Mouse (Mus musculus): ENCODE results near the gene Pxn.
A peak's percentile ranks its signal among the peaks of the same experiment; 100 is the strongest.

Pxn gene

GRCm38 (mm10) chr5:115506454-115507201 lies at the start of gene Pxn:
Gene Pxn (plus strand): TSS chr5:115506676.
- no peak for DNase-seq (ENCODE audit: extremely low read depth, low read depth)

DNA sequence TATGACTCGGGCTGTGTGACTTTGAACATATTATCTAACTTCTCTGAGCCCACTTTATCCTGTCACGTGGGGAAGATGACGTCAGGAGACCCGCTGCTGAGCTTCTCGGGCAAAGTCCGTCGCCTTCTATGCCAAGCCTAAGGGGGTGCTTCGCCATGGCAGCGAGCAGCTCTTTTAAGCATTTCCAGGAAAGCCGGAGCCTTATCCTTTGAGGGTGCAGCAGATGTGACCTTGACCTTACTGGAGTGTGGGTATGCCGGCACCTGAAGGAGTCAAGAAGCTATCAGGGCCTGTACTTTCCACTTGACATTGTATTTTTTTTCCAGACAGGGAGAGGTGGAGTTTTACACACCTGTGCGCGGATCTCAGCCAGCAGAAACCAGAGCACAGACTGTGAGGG lies 47.6 kb upstream of the Pxn start:
- no peak for DNase-seq (ENCODE audit: extremely low read depth, low read depth)

- no peak for DNase-seq (ENCODE audit: extremely low read depth, low read depth)
These were observed 41.9 kb upstream of the Pxn start for GRCm38 (mm10) chr5:115464408-115465115.

- DNase-seq (ENCODE audit: extremely low read depth, low read depth): peak; percentile 65
These were observed 40.6 kb upstream of the Pxn start, which contains the start of gene Pla2g1b for GRCm38 (mm10) chr5:115465642-115466420. Gene Pla2g1b (plus strand): TSS chr5:115466262.

- no peak for DNase-seq (ENCODE audit: extremely low read depth, low read depth)
These were observed 36.7 kb upstream of the Pxn start for GRCm38 (mm10) chr5:115469791-115470190.

- DNase-seq (ENCODE audit: extremely low read depth, low read depth): no peak
These were observed 35.5 kb upstream of the Pxn start for GRCm38 (mm10) chr5:115470766-115471531.

DNA sequence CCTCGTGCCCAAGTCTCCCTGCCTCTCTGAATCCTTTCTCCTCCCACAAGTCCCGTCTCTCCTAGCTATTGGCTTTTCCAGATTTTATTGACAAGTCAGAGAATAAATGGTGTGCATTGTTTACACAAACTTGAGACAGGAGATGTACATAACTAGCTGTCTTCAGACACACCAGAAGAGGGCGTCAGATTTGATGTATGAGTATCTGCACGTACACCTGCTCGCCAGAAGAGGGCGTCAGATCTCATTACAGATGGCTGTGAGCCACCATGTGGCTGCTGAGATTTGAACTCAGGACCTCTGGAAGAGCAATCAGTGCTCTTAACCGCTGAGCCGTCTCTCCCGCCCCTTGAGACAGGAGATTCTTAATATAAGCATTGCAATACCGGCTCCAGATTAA lies 33.3 kb upstream of the Pxn start:
- DNase-seq (ENCODE audit: extremely low read depth, low read depth): no peak

DNA sequence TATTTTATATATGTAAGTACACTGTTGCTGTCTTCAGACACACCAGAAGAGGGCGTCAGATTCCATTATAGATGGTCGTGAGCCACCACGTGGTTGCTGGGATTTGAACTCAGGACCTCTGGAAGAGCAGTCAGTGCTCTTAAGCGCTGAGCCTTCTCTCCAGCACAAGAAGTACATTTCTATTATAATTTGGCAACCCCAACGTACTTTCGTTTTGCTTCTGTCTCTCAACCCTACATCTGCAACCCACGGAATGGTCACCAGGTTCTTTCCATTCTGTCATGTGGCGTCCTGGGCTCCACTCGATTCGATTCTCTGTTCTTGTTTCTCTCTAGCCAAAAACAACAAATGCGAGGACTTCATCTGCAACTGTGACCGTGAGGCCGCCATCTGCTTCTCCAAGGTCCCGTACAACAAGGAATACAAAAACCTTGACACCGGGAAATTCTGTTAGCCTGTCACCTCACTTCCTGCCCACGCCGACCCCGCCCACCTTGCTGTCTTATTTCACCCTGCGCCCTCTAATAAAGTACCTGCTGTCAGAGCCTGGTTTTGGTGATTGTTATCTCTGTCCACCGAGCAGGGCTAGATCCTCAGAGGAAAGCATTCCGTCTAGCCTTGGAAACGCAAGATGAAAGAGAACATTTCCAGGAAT lies 32.2 kb upstream of the Pxn start:
- DNase-seq (ENCODE audit: extremely low read depth, low read depth): no peak

GRCm38 (mm10) chr5:115475337-115476106 lies 31.0 kb upstream of the Pxn start:
- no peak for DNase-seq (ENCODE audit: extremely low read depth, low read depth)

GRCm38 (mm10) chr5:115476107-115476727 lies 30.3 kb upstream of the Pxn start:
- no peak for DNase-seq (ENCODE audit: extremely low read depth, low read depth)

- no peak for DNase-seq (ENCODE audit: extremely low read depth, low read depth)
These were observed 26.9 kb upstream of the Pxn start for GRCm38 (mm10) chr5:115479561-115479960.

DNA sequence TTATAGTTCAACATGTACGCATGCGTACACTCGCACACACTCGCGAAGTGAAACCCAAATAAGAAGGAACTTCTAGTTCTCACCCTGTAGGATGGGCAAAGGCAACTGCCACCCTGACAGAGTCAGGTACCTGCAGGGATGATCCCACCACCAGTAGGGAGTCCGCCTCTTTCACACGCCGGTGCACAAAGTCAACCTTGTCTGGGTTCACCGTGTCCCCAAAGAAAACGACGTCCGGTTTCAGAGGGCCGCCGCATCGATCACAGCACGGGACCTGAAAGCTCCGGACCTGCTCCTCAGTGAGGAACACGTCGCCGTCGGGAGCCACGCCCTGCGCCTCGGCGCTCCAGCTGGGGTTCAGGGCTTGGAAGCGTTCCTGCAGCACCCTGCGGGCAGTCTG lies 26.4 kb upstream of the Pxn start:
- no peak for DNase-seq (ENCODE audit: extremely low read depth, low read depth)

DNA sequence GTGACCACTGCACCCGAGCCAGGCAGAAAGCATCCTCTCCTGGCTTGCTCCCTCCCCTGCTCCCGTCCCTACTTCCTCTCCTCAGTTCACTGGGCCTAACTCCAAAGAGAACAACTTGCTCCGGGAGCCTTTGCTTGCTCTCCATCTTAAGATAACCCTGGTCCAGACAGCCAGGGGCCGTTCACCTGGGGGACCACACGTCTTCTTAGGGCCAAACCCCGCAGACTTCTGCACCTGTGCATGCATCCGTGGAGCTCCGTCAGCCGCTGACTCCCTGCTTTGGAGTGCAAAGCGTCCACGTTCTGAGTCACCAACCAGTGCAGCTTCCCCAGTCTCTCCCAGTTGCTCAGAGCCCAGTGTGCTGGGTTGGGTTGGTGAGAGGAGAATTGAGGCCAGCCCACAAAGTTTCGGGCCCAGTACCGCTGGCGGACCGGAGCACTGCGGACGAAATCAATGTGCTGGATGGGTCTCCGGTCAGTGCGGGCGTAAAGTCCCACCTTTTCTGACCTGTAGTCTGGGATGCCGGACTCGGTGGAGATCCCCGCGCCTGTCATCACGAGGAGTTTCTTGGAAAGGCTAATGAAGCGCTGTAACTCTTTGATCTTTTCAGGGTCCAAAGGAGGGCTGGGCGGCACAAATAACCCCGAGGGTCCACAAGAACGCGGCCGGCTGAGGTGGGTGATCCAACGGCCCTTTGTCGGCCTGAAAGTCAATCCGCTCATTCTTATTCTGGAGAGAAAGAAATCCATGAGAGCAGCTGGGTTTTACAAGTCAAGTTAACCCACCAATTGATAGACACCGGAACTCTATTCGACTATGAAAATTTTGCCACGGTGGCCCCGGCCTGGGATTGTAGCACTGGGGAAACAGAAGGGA lies 23.8 kb upstream of the Pxn start:
- DNase-seq (ENCODE audit: extremely low read depth, low read depth): no peak

- no peak for DNase-seq (ENCODE audit: extremely low read depth, low read depth)
These were observed 23.1 kb upstream of the Pxn start for GRCm38 (mm10) chr5:115483385-115483784.

DNA sequence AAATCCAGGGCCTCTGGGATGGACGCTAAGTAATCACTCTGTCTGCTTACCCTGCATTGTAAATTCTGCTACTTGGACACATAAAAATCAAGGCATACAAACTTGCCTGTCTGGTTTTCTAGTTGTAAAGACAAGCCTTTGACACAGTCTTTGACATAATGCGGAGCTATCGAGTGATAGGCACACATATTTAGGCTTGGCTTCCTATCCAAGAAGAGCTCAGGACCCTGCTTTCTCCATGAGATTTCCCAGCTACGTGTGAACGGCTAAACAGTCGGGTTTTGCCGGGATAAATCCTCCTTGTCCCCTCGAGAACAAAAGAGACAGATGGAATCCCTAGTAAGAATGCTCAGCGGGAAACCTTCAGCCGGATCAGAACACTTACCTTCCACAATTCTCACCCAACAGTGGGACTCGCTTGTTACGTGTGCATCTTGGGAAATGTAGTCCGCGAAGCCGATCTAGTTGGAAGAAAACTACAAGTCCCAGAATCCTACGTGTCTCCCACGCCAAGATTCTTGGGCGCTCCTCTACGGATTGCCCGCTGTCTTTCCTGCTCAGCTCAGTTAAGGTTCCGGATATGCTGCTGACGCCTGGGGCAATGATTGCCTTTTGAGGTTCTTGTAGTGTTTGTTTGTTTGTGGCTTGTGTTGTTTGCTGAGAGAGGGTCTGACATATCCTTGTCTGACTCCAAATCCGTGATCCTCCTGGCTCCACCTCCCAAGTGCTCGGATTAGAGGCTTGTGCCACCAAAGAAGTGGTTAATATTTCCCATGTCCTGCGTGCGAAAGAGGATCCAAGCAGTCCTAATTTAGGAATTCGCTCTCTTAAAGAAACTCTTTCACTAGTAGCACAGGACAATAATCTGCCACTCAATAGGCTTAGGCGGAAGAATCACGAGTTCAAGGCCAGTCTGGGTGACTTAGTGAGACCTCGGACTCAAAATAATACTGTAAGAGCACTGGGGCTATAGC lies 22.2 kb upstream of the Pxn start, which contains the start of gene Sirt4:
TSS of gene Sirt4 (minus strand) at position 779 of the 974 bp plus-strand sequence.
- peak; percentile 97 for DNase-seq (ENCODE audit: extremely low read depth, low read depth)

DNA sequence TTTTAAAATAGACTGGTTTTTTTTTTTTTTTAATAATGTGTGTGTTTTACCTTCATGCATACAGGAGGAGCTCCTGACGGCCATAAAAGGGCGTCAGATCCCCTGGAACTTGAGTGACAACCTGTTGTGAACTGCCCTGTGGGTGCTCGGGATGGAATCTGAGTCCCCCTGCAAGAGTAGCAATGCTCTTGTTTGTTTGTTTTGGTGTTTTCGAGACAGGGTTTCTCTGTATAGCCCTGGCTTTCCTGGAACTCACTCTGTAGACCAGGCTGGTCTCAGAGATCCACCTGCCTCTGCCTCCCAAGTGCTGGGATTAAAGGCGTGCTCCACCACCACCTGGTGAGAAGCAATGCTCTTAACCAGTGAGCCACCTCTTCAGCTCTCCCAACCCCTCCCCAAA lies 21.5 kb upstream of the Pxn start:
- DNase-seq (ENCODE audit: extremely low read depth, low read depth): no peak

DNA sequence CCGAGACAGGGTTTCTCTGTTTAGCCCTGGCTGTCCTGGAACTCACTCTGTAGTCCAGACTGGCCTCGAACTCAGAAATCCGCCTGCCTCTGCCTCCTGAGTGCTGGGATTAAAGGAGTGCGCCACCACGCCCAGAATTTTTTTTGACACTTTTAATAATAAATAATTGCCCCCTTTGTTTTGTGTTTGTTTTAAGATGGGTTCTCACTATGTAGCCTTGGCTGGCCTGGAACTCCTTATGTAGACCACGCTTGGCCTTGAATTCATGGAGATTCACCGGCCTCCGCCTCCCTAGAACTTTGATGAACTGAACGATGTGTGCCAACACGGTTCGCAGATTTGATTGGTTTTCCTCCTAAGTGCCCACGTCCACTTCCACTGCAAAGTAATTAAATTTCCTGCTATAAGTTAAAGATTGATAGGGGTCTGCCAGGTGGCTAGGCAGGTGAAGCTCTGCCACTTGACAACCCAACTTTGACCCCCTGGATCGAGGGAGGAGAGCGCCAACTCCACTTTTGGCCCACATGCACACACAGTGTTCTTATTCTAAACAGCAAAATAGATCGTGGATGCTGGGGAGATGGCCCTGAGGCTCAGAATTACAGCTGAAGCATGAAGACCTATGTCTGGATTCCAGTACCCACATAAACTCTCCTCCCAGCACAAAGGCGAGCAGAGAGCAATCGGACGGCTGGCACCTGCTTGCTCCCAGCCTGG lies 20.8 kb upstream of the Pxn start:
- no peak for DNase-seq (ENCODE audit: extremely low read depth, low read depth)
